Mouse (Mus musculus) embryonic fibroblast, embryonic 13.5 days (primary cell): ENCODE measurements at regions not wholly inside any gene's neighbourhood (a gene's known extent, or its start where the extent isn't known, plus 50 kb on each side); places are given as distances from the start of the nearest gene placed in this dataset.

Source experiments
- CTCF ChIP-seq: IDR thresholded peaks from 2 replicates; pipeline ENCODE4 v1.5.1; 2011; ENCODE audit warnings: mild to moderate bottlenecking, control low read depth, low read length, moderate library complexity, borderline replicate concordance; ENCODE audit not compliant: insufficient read depth
- POLR2A ChIP-seq: IDR thresholded peaks from 2 replicates; pipeline ENCODE4 v1.6.1; 2011; ENCODE audit warnings: low read depth, mild to moderate bottlenecking, control low read depth, low read length, moderate library complexity

- TF ChIP-seq CTCF = no peak
- TF ChIP-seq POLR2A = no peak
Measured at GRCm38 (mm10) chr13:51919937-51920336, 73.5 kb downstream of the Gadd45g start.
